Mouse (Mus musculus): ENCODE data around the gene Pigv. TPM values are rescaled to one million over a fixed set of nuclear protein-coding genes. Genes with fewer than 3 reads are reported as not detected.

Pigv gene
- polyA plus RNA-seq, 1 experiment from 2014 or later, result 17.8 TPM

GRCm38 (mm10) chr4:133687126-133687525 is 14.7 kb upstream of the Pigv start:
- ATAC-seq (no peak), DNase-seq (ENCODE audit: low spot score) (no peak)
- TF ChIP-seq CTCF (IDR thresholded peaks at IDR 0.05) (no peak), EP300 (IDR thresholded peaks at IDR 0.05) (no peak)
- peaks cover 4% of the 10 kb centered on the region; the same call in 1 of the 2 replicates for H3K4me1 ChIP-seq (ENCODE audit: insufficient read depth, low read depth, low read length)
- H3K4me3 ChIP-seq (ENCODE audit: low read depth, low read length), result no peak overlapping the region
- H3K27me3 ChIP-seq (replicated peaks; ENCODE audit: insufficient read depth, low read length), result no peaks in the 10 kb centered on the region
- WGBS, result 88% methylated on average over 5 of the region's 5 CpGs
- no peaks in the 10 kb centered on the region for H3K9me3 ChIP-seq (ENCODE audit: low read length)
- no peak overlapping the region for H3K9ac ChIP-seq (replicated peaks; ENCODE audit: low read depth)
- H3K36me3 ChIP-seq (ENCODE audit: insufficient read depth, low read length), result peaks cover 65% of the 10 kb centered on the region
- no peak overlapping the region for H3K4me2 ChIP-seq (replicated peaks; ENCODE audit: low read depth, low read length)
- no peak overlapping the region for H3K27ac ChIP-seq (ENCODE audit: low read length)

- TF ChIP-seq CTCF (IDR thresholded peaks at IDR 0.05), result no peak
- no peak for TF ChIP-seq EP300 (IDR thresholded peaks at IDR 0.05)
- no peak overlapping the region for H3K9ac ChIP-seq (replicated peaks; ENCODE audit: low read depth)
- no peaks in the 10 kb centered on the region for H3K9me3 ChIP-seq (ENCODE audit: low read length)
- DNase-seq (ENCODE audit: low spot score) (no peak), ATAC-seq (no peak)
- peaks cover 60% of the 10 kb centered on the region for H3K36me3 ChIP-seq (ENCODE audit: insufficient read depth, low read length)
- H3K4me2 ChIP-seq (replicated peaks; ENCODE audit: low read depth, low read length), result no peak overlapping the region
- H3K27me3 ChIP-seq (replicated peaks; ENCODE audit: insufficient read depth, low read length), result no peaks in the 10 kb centered on the region
- no peak overlapping the region for H3K27ac ChIP-seq (ENCODE audit: low read length)
- WGBS, result 87% methylated on average over 11 of the region's 11 CpGs
- H3K4me1 ChIP-seq (ENCODE audit: insufficient read depth, low read depth, low read length), result peaks cover 4% of the 10 kb centered on the region; the same call in 1 of the 2 replicates
- no peak overlapping the region for H3K4me3 ChIP-seq (ENCODE audit: low read depth, low read length)
Measured at GRCm38 (mm10) chr4:133686512-133686911, 14.1 kb upstream of the Pigv start.

GRCm38 (mm10) chr4:133680206-133680786 is 7.8 kb upstream of the Pigv start:
- H3K9me3 ChIP-seq (ENCODE audit: low read length), result no peaks in the 10 kb centered on the region
- no peak overlapping the region for H3K9ac ChIP-seq (replicated peaks; ENCODE audit: low read depth)
- no peaks in the 10 kb centered on the region for H3K27me3 ChIP-seq (replicated peaks; ENCODE audit: insufficient read depth, low read length)
- ATAC-seq, result peak; percentile 8; the same call in 1 of the 2 replicates
- no peak overlapping the region for H3K4me3 ChIP-seq (ENCODE audit: low read depth, low read length)
- no peak for TF ChIP-seq CTCF (IDR thresholded peaks at IDR 0.05)
- no peak for TF ChIP-seq EP300 (IDR thresholded peaks at IDR 0.05)
- H3K4me2 ChIP-seq (replicated peaks; ENCODE audit: low read depth, low read length), result no peak overlapping the region
- no peak overlapping the region for H3K27ac ChIP-seq (ENCODE audit: low read length)
- WGBS, result 82% methylated on average over 14 of the region's 14 CpGs
- H3K36me3 ChIP-seq (ENCODE audit: insufficient read depth, low read length), result peaks cover 38% of the 10 kb centered on the region
- no peak for DNase-seq (ENCODE audit: low spot score)
- H3K4me1 ChIP-seq (ENCODE audit: insufficient read depth, low read depth, low read length), result peaks cover 3% of the 10 kb centered on the region; the same call in 1 of the 2 replicates

GRCm38 (mm10) chr4:133679629-133680028 is 7.2 kb upstream of the Pigv start:
- no peak for ATAC-seq
- H3K36me3 ChIP-seq (ENCODE audit: insufficient read depth, low read length), result peaks cover 32% of the 10 kb centered on the region
- H3K27me3 ChIP-seq (replicated peaks; ENCODE audit: insufficient read depth, low read length), result no peaks in the 10 kb centered on the region
- TF ChIP-seq CTCF (IDR thresholded peaks at IDR 0.05) (no peak), EP300 (IDR thresholded peaks at IDR 0.05) (no peak)
- no peak overlapping the region for H3K9ac ChIP-seq (replicated peaks; ENCODE audit: low read depth)
- no peak overlapping the region for H3K27ac ChIP-seq (ENCODE audit: low read length)
- no peak overlapping the region for H3K4me3 ChIP-seq (ENCODE audit: low read depth, low read length)
- H3K4me2 ChIP-seq (replicated peaks; ENCODE audit: low read depth, low read length), result no peak overlapping the region
- no peaks in the 10 kb centered on the region for H3K9me3 ChIP-seq (ENCODE audit: low read length)
- H3K4me1 ChIP-seq (ENCODE audit: insufficient read depth, low read depth, low read length), result peaks cover 5% of the 10 kb centered on the region; the same call in 1 of the 2 replicates
- WGBS, result 75% methylated on average over 7 of the region's 7 CpGs
- no peak for DNase-seq (ENCODE audit: low spot score)

GRCm38 (mm10) chr4:133677266-133677665 is 4.8 kb upstream of the Pigv start:
- ATAC-seq, result no peak
- H3K27ac ChIP-seq (ENCODE audit: low read length), result no peak overlapping the region
- TF ChIP-seq CTCF (IDR thresholded peaks at IDR 0.05) (no peak), EP300 (IDR thresholded peaks at IDR 0.05) (no peak)
- 74% methylated on average over 7 of the region's 7 CpGs for WGBS
- no peak overlapping the region for H3K4me2 ChIP-seq (replicated peaks; ENCODE audit: low read depth, low read length)
- no peak for DNase-seq (ENCODE audit: low spot score)
- H3K9me3 ChIP-seq (ENCODE audit: low read length), result no peaks in the 10 kb centered on the region
- H3K4me3 ChIP-seq (ENCODE audit: low read depth, low read length), result no peak overlapping the region
- peaks cover 11% of the 10 kb centered on the region; the same call in 1 of the 2 replicates for H3K36me3 ChIP-seq (ENCODE audit: insufficient read depth, low read length)
- H3K9ac ChIP-seq (replicated peaks; ENCODE audit: low read depth), result no peak overlapping the region
- H3K27me3 ChIP-seq (replicated peaks; ENCODE audit: insufficient read depth, low read length), result no peaks in the 10 kb centered on the region
- H3K4me1 ChIP-seq (ENCODE audit: insufficient read depth, low read depth, low read length), result peaks cover 10% of the 10 kb centered on the region; the same call in 1 of the 2 replicates

GRCm38 (mm10) chr4:133676189-133676588 is 3.7 kb upstream of the Pigv start:
- H3K27me3 ChIP-seq (replicated peaks; ENCODE audit: insufficient read depth, low read length), result no peaks in the 10 kb centered on the region
- H3K9ac ChIP-seq (replicated peaks; ENCODE audit: low read depth), result no peak overlapping the region
- 17% methylated on average over 3 of the region's 3 CpGs for WGBS
- no peak overlapping the region for H3K4me2 ChIP-seq (replicated peaks; ENCODE audit: low read depth, low read length)
- TF ChIP-seq CTCF (IDR thresholded peaks at IDR 0.05) (no peak), EP300 (IDR thresholded peaks at IDR 0.05) (no peak)
- H3K27ac ChIP-seq (ENCODE audit: low read length), result peak overlapping the region; percentile 47
- peaks cover 7% of the 10 kb centered on the region; the same call in 1 of the 2 replicates for H3K36me3 ChIP-seq (ENCODE audit: insufficient read depth, low read length)
- H3K4me1 ChIP-seq (ENCODE audit: insufficient read depth, low read depth, low read length), result peaks cover 10% of the 10 kb centered on the region; the same call in 1 of the 2 replicates
- H3K9me3 ChIP-seq (ENCODE audit: low read length), result no peaks in the 10 kb centered on the region
- DNase-seq (ENCODE audit: low spot score), result peak; percentile 40
- ATAC-seq, result no peak
- H3K4me3 ChIP-seq (ENCODE audit: low read depth, low read length), result no peak overlapping the region
